Mouse (Mus musculus): ENCODE measurements around the gene Ntrk3. TPM values are rescaled to one million over a fixed set of nuclear protein-coding genes. Genes with fewer than 3 reads are reported as not detected.

Ntrk3 gene
- polyA plus RNA-seq, 1 experiment from 2014 or later, result 2.2 TPM

- H3K4me1 ChIP-seq (ENCODE audit: control insufficient read depth, insufficient read depth, low read length), result no peaks in the 10 kb centered on the region
- DNase-seq (ENCODE audit: low spot score), result peak; percentile 78
- H3K4me2 ChIP-seq (ENCODE audit: low read depth, low read length), result no peak overlapping the region
- H3K27ac ChIP-seq (replicated peaks; ENCODE audit: low read depth, low read length), result no peak overlapping the region
- H3K36me3 ChIP-seq (replicated peaks; ENCODE audit: control insufficient read depth, insufficient read depth, low read depth, low read length), result no peaks in the 10 kb centered on the region
- H3K9ac ChIP-seq (replicated peaks; ENCODE audit: low read length), result no peak overlapping the region
- no peaks in the 10 kb centered on the region for H3K27me3 ChIP-seq (ENCODE audit: control insufficient read depth, insufficient read depth, low read length)
- WGBS, result 20% methylated on average over 1 of the region's 1 CpGs
- H3K4me3 ChIP-seq (ENCODE audit: low read depth, low read length), result no peak overlapping the region
- no peaks in the 10 kb centered on the region for H3K9me3 ChIP-seq (replicated peaks; ENCODE audit: control insufficient read depth, low read length)
- no peak for ATAC-seq (replicated peaks; ENCODE audit: insufficient number of reproducible peaks, low FRiP score, low TSS enrichment, low read depth)
Observed at GRCm38 (mm10) chr7:78267461-78268007, 470.3 kb downstream of the Ntrk3 start.

- no peak for ATAC-seq (replicated peaks; ENCODE audit: insufficient number of reproducible peaks, low FRiP score, low TSS enrichment, low read depth)
- WGBS, result 82% methylated on average over 5 of the region's 5 CpGs
- H3K4me1 ChIP-seq (ENCODE audit: control insufficient read depth, insufficient read depth, low read length), result no peaks in the 10 kb centered on the region
- no peak overlapping the region for H3K4me3 ChIP-seq (ENCODE audit: low read depth, low read length)
- H3K36me3 ChIP-seq (replicated peaks; ENCODE audit: control insufficient read depth, insufficient read depth, low read depth, low read length), result no peaks in the 10 kb centered on the region
- no peaks in the 10 kb centered on the region for H3K27me3 ChIP-seq (ENCODE audit: control insufficient read depth, insufficient read depth, low read length)
- no peak overlapping the region for H3K9ac ChIP-seq (replicated peaks; ENCODE audit: low read length)
- no peak overlapping the region for H3K27ac ChIP-seq (replicated peaks; ENCODE audit: low read depth, low read length)
- no peak overlapping the region for H3K4me2 ChIP-seq (ENCODE audit: low read depth, low read length)
- no peak for DNase-seq (ENCODE audit: low spot score)
- H3K9me3 ChIP-seq (replicated peaks; ENCODE audit: control insufficient read depth, low read length), result no peaks in the 10 kb centered on the region
Observed at GRCm38 (mm10) chr7:78264432-78265002, 473.3 kb downstream of the Ntrk3 start.

GRCm38 (mm10) chr7:78261420-78262125, 476.2 kb downstream of the Ntrk3 start:
- Histone ChIP-seq H3K9ac (replicated peaks; ENCODE audit: low read length) (no peak overlapping the region), H3K27me3 (ENCODE audit: control insufficient read depth, insufficient read depth, low read length) (no peaks in the 10 kb centered on the region), H3K27ac (replicated peaks; ENCODE audit: low read depth, low read length) (no peak overlapping the region), H3K4me3 (ENCODE audit: low read depth, low read length) (no peak overlapping the region), H3K9me3 (replicated peaks; ENCODE audit: control insufficient read depth, low read length) (no peaks in the 10 kb centered on the region), H3K4me1 (ENCODE audit: control insufficient read depth, insufficient read depth, low read length) (no peaks in the 10 kb centered on the region), H3K36me3 (replicated peaks; ENCODE audit: control insufficient read depth, insufficient read depth, low read depth, low read length) (no peaks in the 10 kb centered on the region), H3K4me2 (ENCODE audit: low read depth, low read length) (no peak overlapping the region)
- DNase-seq (ENCODE audit: low spot score), result no peak
- WGBS, result 81% methylated on average over 8 of the region's 8 CpGs
- no peak for ATAC-seq (replicated peaks; ENCODE audit: insufficient number of reproducible peaks, low FRiP score, low TSS enrichment, low read depth)

GRCm38 (mm10) chr7:78258151-78258550, 479.7 kb downstream of the Ntrk3 start:
- Histone ChIP-seq H3K27me3 (ENCODE audit: control insufficient read depth, insufficient read depth, low read length) (no peaks in the 10 kb centered on the region), H3K4me3 (ENCODE audit: low read depth, low read length) (no peak overlapping the region), H3K9ac (replicated peaks; ENCODE audit: low read length) (no peak overlapping the region), H3K4me2 (ENCODE audit: low read depth, low read length) (no peak overlapping the region), H3K27ac (replicated peaks; ENCODE audit: low read depth, low read length) (no peak overlapping the region), H3K4me1 (ENCODE audit: control insufficient read depth, insufficient read depth, low read length) (no peaks in the 10 kb centered on the region), H3K36me3 (replicated peaks; ENCODE audit: control insufficient read depth, insufficient read depth, low read depth, low read length) (no peaks in the 10 kb centered on the region), H3K9me3 (replicated peaks; ENCODE audit: control insufficient read depth, low read length) (no peaks in the 10 kb centered on the region)
- DNase-seq (ENCODE audit: low spot score) (peak; percentile 21), ATAC-seq (replicated peaks; ENCODE audit: insufficient number of reproducible peaks, low FRiP score, low TSS enrichment, low read depth) (no peak)
- 28% methylated on average over 4 of the region's 4 CpGs for WGBS

GRCm38 (mm10) chr7:78253777-78254385, 483.9 kb downstream of the Ntrk3 start:
- H3K27me3 ChIP-seq (ENCODE audit: control insufficient read depth, insufficient read depth, low read length), result no peaks in the 10 kb centered on the region
- H3K36me3 ChIP-seq (replicated peaks; ENCODE audit: control insufficient read depth, insufficient read depth, low read depth, low read length), result no peaks in the 10 kb centered on the region
- DNase-seq (ENCODE audit: low spot score) (no peak), ATAC-seq (replicated peaks; ENCODE audit: insufficient number of reproducible peaks, low FRiP score, low TSS enrichment, low read depth) (no peak)
- H3K9me3 ChIP-seq (replicated peaks; ENCODE audit: control insufficient read depth, low read length), result no peaks in the 10 kb centered on the region
- no peak overlapping the region for H3K4me2 ChIP-seq (ENCODE audit: low read depth, low read length)
- H3K4me3 ChIP-seq (ENCODE audit: low read depth, low read length), result no peak overlapping the region
- H3K27ac ChIP-seq (replicated peaks; ENCODE audit: low read depth, low read length), result no peak overlapping the region
- H3K9ac ChIP-seq (replicated peaks; ENCODE audit: low read length), result no peak overlapping the region
- 74% methylated on average over 3 of the region's 3 CpGs for WGBS
- no peaks in the 10 kb centered on the region for H3K4me1 ChIP-seq (ENCODE audit: control insufficient read depth, insufficient read depth, low read length)

GRCm38 (mm10) chr7:78248119-78248642, 489.6 kb downstream of the Ntrk3 start:
- Histone ChIP-seq H3K9me3 (replicated peaks; ENCODE audit: control insufficient read depth, low read length) (no peaks in the 10 kb centered on the region), H3K4me1 (ENCODE audit: control insufficient read depth, insufficient read depth, low read length) (no peaks in the 10 kb centered on the region), H3K27ac (replicated peaks; ENCODE audit: low read depth, low read length) (no peak overlapping the region), H3K4me3 (ENCODE audit: low read depth, low read length) (no peak overlapping the region), H3K27me3 (ENCODE audit: control insufficient read depth, insufficient read depth, low read length) (no peaks in the 10 kb centered on the region), H3K9ac (replicated peaks; ENCODE audit: low read length) (no peak overlapping the region), H3K36me3 (replicated peaks; ENCODE audit: control insufficient read depth, insufficient read depth, low read depth, low read length) (no peaks in the 10 kb centered on the region), H3K4me2 (ENCODE audit: low read depth, low read length) (no peak overlapping the region)
- ATAC-seq (replicated peaks; ENCODE audit: insufficient number of reproducible peaks, low FRiP score, low TSS enrichment, low read depth), result no peak
- WGBS, result 62% methylated on average over 5 of the region's 5 CpGs
- no peak for DNase-seq (ENCODE audit: low spot score)

GRCm38 (mm10) chr7:78239012-78239411, 498.8 kb downstream of the Ntrk3 start:
- no peak overlapping the region for H3K9ac ChIP-seq (replicated peaks; ENCODE audit: low read length)
- H3K4me2 ChIP-seq (ENCODE audit: low read depth, low read length), result no peak overlapping the region
- ATAC-seq (replicated peaks; ENCODE audit: insufficient number of reproducible peaks, low FRiP score, low TSS enrichment, low read depth) (no peak), DNase-seq (ENCODE audit: low spot score) (no peak)
- no peak overlapping the region for H3K4me3 ChIP-seq (ENCODE audit: low read depth, low read length)
- H3K9me3 ChIP-seq (replicated peaks; ENCODE audit: control insufficient read depth, low read length), result no peaks in the 10 kb centered on the region
- H3K4me1 ChIP-seq (ENCODE audit: control insufficient read depth, insufficient read depth, low read length), result no peaks in the 10 kb centered on the region
- WGBS, result 64% methylated on average over 2 of the region's 2 CpGs
- H3K27ac ChIP-seq (replicated peaks; ENCODE audit: low read depth, low read length), result no peak overlapping the region
- H3K27me3 ChIP-seq (ENCODE audit: control insufficient read depth, insufficient read depth, low read length), result no peaks in the 10 kb centered on the region
- H3K36me3 ChIP-seq (replicated peaks; ENCODE audit: control insufficient read depth, insufficient read depth, low read depth, low read length), result no peaks in the 10 kb centered on the region

GRCm38 (mm10) chr7:78221668-78222067, 516.1 kb downstream of the Ntrk3 start:
- no peaks in the 10 kb centered on the region for H3K27me3 ChIP-seq (ENCODE audit: control insufficient read depth, insufficient read depth, low read length)
- ATAC-seq (replicated peaks; ENCODE audit: insufficient number of reproducible peaks, low FRiP score, low TSS enrichment, low read depth) (no peak), DNase-seq (ENCODE audit: low spot score) (no peak)
- no peak overlapping the region for H3K9ac ChIP-seq (replicated peaks; ENCODE audit: low read length)
- no peak overlapping the region for H3K4me2 ChIP-seq (ENCODE audit: low read depth, low read length)
- H3K4me1 ChIP-seq (ENCODE audit: control insufficient read depth, insufficient read depth, low read length), result no peaks in the 10 kb centered on the region
- H3K9me3 ChIP-seq (replicated peaks; ENCODE audit: control insufficient read depth, low read length), result no peaks in the 10 kb centered on the region
- H3K36me3 ChIP-seq (replicated peaks; ENCODE audit: control insufficient read depth, insufficient read depth, low read depth, low read length), result no peaks in the 10 kb centered on the region
- no peak overlapping the region for H3K4me3 ChIP-seq (ENCODE audit: low read depth, low read length)
- WGBS, result 68% methylated on average over 6 of the region's 6 CpGs
- H3K27ac ChIP-seq (replicated peaks; ENCODE audit: low read depth, low read length), result no peak overlapping the region

Data from embryonic facial prominence, embryonic 11.5 days (tissue).